Mouse (Mus musculus): ENCODE data around the gene Tnrc18.

DNA sequence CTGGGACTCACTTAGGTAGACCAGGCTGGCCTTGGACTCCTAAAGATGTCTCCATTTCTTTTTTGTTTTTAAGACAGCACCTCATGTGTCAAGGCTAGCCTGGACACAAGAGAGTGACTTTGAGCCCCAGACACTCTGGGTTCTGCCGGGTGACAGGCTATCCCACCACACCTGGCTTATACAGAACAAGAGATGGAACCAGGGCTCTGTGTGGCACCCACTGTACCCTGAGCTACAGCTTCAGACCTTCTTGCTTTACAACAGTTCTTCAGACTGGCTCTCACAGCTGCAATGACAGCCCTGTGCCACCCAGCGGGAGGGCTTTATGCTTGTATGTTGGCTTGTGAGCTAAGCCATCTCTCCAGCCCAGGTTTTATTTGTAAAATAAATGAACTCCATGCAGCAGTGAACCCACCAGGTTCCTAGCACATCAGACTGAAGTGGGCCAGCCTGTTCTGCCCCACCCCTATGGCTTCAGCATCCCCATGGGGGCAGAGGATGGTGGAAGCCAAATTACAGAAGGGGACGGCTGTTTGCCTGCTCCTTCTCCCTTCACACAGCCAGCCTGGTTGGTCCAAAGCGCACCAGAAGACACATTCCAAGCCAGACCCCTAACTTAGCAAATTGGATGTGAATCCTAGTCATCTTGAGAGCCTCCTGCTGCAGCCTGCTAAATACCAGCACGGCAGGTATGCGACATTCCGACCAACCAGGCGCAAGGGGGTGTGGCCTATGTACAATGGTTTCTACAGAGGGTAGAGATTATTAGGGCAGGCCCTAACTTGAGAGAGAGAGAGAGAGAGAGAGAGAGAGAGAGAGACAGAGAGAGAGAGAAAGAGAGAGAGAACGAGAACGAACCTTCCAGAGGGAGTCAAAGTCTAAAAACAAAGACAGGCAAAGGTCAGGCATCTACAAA lies 48.9 kb downstream of the Tnrc18 start:
- TF ChIP-seq POLR2A (IDR thresholded peaks at IDR 0.05; ENCODE audit: control insufficient read depth, low read depth, low read length) (no peak), CTCF (IDR thresholded peaks at IDR 0.05; ENCODE audit: control insufficient read depth, insufficient read depth, insufficient replicate concordance, low read depth, low read length) (no peak)

Data from testis, adult 2 months (tissue).